Mouse (Mus musculus) heart, embryonic 14.5 days (tissue): Measurements from ENCODE around the gene Parva. TPM values are rescaled to one million over a fixed set of nuclear protein-coding genes. Genes with fewer than 3 reads are reported as not detected.

Source experiments
- ATAC-seq: fragments of 200-750 bp; cut with Nextera tagmentation; 2 replicates; pipeline ENCODE4 v1.8.0; 2017; ENCODE audit warnings: low read depth, moderate TSS enrichment; ENCODE audit not compliant: insufficient number of reproducible peaks, insufficient read depth, low FRiP score
- H3K27ac ChIP-seq, 2 experiments: fragments of 200-500 bp in 1 of 2; fragments of 300-500 bp in 1 of 2; sonication (generic) in 1 of 2; replicated peaks in 1 of 2; 2 replicates each; pipeline ENCODE4 v1.5.1; 2012 to 2014; ENCODE audit warnings: low read depth in 2 of 2, low read length in 2 of 2, control low read depth in 1 of 2, mild to moderate bottlenecking in 1 of 2, mixed read lengths in 1 of 2; ENCODE audit not compliant: control insufficient read depth in 1 of 2, insufficient read depth in 1 of 2
- H3K27me3 ChIP-seq: fragments of 300-500 bp; sonication (generic); 2 replicates; pipeline ENCODE4 v1.6.1; 2014; ENCODE audit warnings: mild to moderate bottlenecking, low read length, control low read depth; ENCODE audit not compliant: control insufficient read depth, insufficient read depth
- H3K36me3 ChIP-seq: fragments of 300-500 bp; sonication (generic); 2 replicates; pipeline ENCODE4 v1.6.1; 2014; ENCODE audit warnings: mild to moderate bottlenecking, control low read depth, low read length, mixed read lengths; ENCODE audit not compliant: control insufficient read depth, insufficient read depth
- H3K4me1 ChIP-seq, 2 experiments: fragments of 200-500 bp in 1 of 2; fragments of 300-500 bp in 1 of 2; sonication (generic) in 1 of 2; 2 replicates each; pipeline ENCODE4 v1.6.1; 2012 to 2014; ENCODE audit warnings: low read length in 2 of 2, control low read depth in 1 of 2, mixed read lengths in 1 of 2; ENCODE audit not compliant: control insufficient read depth in 2 of 2, insufficient read depth in 2 of 2
- H3K4me2 ChIP-seq: fragments of 300-500 bp; sonication (generic); 2 replicates; pipeline ENCODE4 v1.6.1; 2014; ENCODE audit warnings: mild to moderate bottlenecking, low read length
- H3K4me3 ChIP-seq, 2 experiments: fragments of 200-500 bp in 1 of 2; fragments of 300-500 bp in 1 of 2; sonication (generic) in 1 of 2; 2 replicates each; pipeline ENCODE4 v1.5.1; 2012 to 2014; ENCODE audit warnings: low read length in 2 of 2, mild to moderate bottlenecking in 2 of 2, control low read depth in 1 of 2, low read depth in 1 of 2, moderate library complexity in 1 of 2; ENCODE audit not compliant: control insufficient read depth in 1 of 2, insufficient read depth in 1 of 2
- H3K9ac ChIP-seq: fragments of 300-500 bp; sonication (generic); 2 replicates; pipeline ENCODE4 v1.6.1; 2014; ENCODE audit warnings: mild to moderate bottlenecking, low read length
- H3K9me3 ChIP-seq: fragments of 300-500 bp; sonication (generic); 2 replicates; pipeline ENCODE4 v1.6.1; 2016; ENCODE audit warnings: low read length, control low read depth; ENCODE audit not compliant: control insufficient read depth
- WGBS: fragments of 180-500 bp; shearing (Covaris S2); extraction: QIAGEN DNeasy Blood & Tissue Kit; methylation state at CpG from one replicate; pipeline ENCODE4 v1.1.7; 2014; 5-methylcytosine and 5-hydroxymethylcytosine counted together
- polyA plus RNA-seq: library from polyadenylated mRNA; unstranded; fragments of >200 nt; fragmentation: Nextera tagmentation; extraction: Ambion mirVana; gene quantifications from 2 replicates; pipeline ENCODE4 v1.2.1, GENCODE M21; 2014

Parva gene
- polyA plus RNA-seq = 78.5 and 79.1 TPM in 2 replicates

- Histone ChIP-seq H3K4me1 (peaks cover 12 to 19% of the 10 kb centered on the region in 2 experiments), H3K4me3 (peak within 1 kb of the TSS; percentile 78 to 89), H3K36me3 (no peaks in the 10 kb centered on the region), H3K4me2 (peak within 1 kb of the TSS; percentile 84), H3K27me3 (no peaks in the 10 kb centered on the region), H3K9ac (peak within 1 kb of the TSS; percentile 95), H3K27ac (peak within 1 kb of the TSS; percentile 98 to 99), H3K9me3 (no peaks in the 10 kb centered on the region)
- peak; percentile 84 for ATAC-seq
- under 1% methylated on average over 46 of the region's 49 CpGs for WGBS
Measured at GRCm38 (mm10) chr7:112427357-112428157, at the start of gene Parva. TSS of gene Parva (plus strand) at chr7:112427505.

- Histone ChIP-seq H3K36me3 (peaks cover 15% of the 10 kb centered on the region; the same call in 1 of the 2 replicates), H3K4me1 (peaks cover 17 to 25% of the 10 kb centered on the region in 2 experiments), H3K27ac (peak overlapping the region in 1 of 2 experiments; percentile 43; a peak in 2 of 4 replicates), H3K9ac (no peak overlapping the region), H3K9me3 (no peaks in the 10 kb centered on the region), H3K4me3 (no peak overlapping the region), H3K27me3 (no peaks in the 10 kb centered on the region), H3K4me2 (no peak overlapping the region)
- 76% methylated on average over 5 of the region's 5 CpGs for WGBS
- no peak for ATAC-seq
Measured at GRCm38 (mm10) chr7:112378056-112378455, 49.2 kb upstream of the Parva start.

GRCm38 (mm10) chr7:112378476-112378875 lies 48.8 kb upstream of the Parva start:
- no peak for ATAC-seq
- WGBS = 62% methylated on average over 5 of the region's 5 CpGs

DNA sequence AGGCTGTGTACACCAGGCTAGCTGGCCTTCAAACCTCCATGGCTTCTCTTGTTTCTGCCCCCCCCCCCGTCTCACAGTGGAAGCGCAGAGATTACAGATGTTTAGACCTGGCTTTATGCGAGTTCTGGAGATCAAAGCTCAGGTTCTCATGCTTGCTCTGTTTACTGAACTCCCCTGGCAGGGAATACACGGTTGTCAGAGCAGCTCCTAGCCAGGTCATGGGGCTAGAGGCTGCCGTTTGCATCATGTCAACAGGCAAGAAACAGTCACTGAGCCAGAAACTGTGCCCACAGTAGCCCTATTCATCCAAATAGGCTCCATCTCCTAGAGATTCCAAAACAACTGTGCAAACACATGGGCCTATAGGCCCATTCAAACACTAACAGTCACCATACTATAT lies 40.8 kb upstream of the Parva start:
- Histone ChIP-seq H3K27ac (no peak overlapping the region), H3K27me3 (no peaks in the 10 kb centered on the region), H3K9me3 (no peaks in the 10 kb centered on the region), H3K4me2 (no peak overlapping the region), H3K4me1 (peaks cover 8 to 18% of the 10 kb centered on the region in 2 experiments; a peak in 3 of 4 replicates), H3K36me3 (0 out of 2 replicates have a peak, but pooled peaks cover 8% of the 10 kb centered on the region), H3K9ac (no peak overlapping the region), H3K4me3 (no peak overlapping the region)
- no peak for ATAC-seq
- WGBS = 73% methylated on average over 5 of the region's 5 CpGs

More at GRCm38 (mm10) chr7:112378476-112378875, 48.8 kb upstream of the Parva start:
- no peaks in the 10 kb centered on the region for H3K9me3 ChIP-seq
- peak overlapping the region in 1 of 2 experiments; percentile 43; a peak in 2 of 4 replicates for H3K27ac ChIP-seq
- H3K27me3 ChIP-seq = no peaks in the 10 kb centered on the region
- no peak overlapping the region for H3K9ac ChIP-seq
- peaks cover 15% of the 10 kb centered on the region; the same call in 1 of the 2 replicates for H3K36me3 ChIP-seq
- H3K4me2 ChIP-seq = no peak overlapping the region
- H3K4me1 ChIP-seq = peaks cover 17 to 25% of the 10 kb centered on the region in 2 experiments
- no peak overlapping the region for H3K4me3 ChIP-seq

- H3K4me1 ChIP-seq = peaks cover 8 to 18% of the 10 kb centered on the region in 2 experiments; a peak in 3 of 4 replicates
- no peaks in the 10 kb centered on the region for H3K9me3 ChIP-seq
- no peaks in the 10 kb centered on the region for H3K27me3 ChIP-seq
- no peak overlapping the region for H3K4me2 ChIP-seq
- H3K36me3 ChIP-seq = no peaks in the 10 kb centered on the region
- peak overlapping the region in 1 of 2 experiments; percentile 36; a peak in 1 of 4 replicates for H3K27ac ChIP-seq
- H3K4me3 ChIP-seq = no peak overlapping the region
- WGBS = 74% methylated on average over 5 of the region's 5 CpGs
- H3K9ac ChIP-seq = no peak overlapping the region
- no peak for ATAC-seq
Measured at GRCm38 (mm10) chr7:112387876-112388275, 39.4 kb upstream of the Parva start.

- Histone ChIP-seq H3K4me2 (no peak overlapping the region), H3K9ac (no peak overlapping the region), H3K4me1 (peaks cover 8 to 18% of the 10 kb centered on the region in 2 experiments; a peak in 3 of 4 replicates), H3K4me3 (no peak overlapping the region), H3K27ac (peak overlapping the region in 1 of 2 experiments; percentile 36; a peak in 1 of 4 replicates), H3K27me3 (no peaks in the 10 kb centered on the region), H3K36me3 (no peaks in the 10 kb centered on the region), H3K9me3 (no peaks in the 10 kb centered on the region)
- no peak for ATAC-seq
- 68% methylated on average over 5 of the region's 5 CpGs for whole genome bisulfite sequencing
Measured at GRCm38 (mm10) chr7:112388363-112388875, 38.9 kb upstream of the Parva start.

GRCm38 (mm10) chr7:112389611-112390251 lies 37.6 kb upstream of the Parva start:
- H3K4me1 ChIP-seq = peaks cover 8 to 18% of the 10 kb centered on the region in 2 experiments; a peak in 3 of 4 replicates
- H3K27ac ChIP-seq = peak overlapping the region in 1 of 2 experiments; percentile 46; a peak in 1 of 4 replicates
- no peaks in the 10 kb centered on the region for H3K27me3 ChIP-seq
- no peaks in the 10 kb centered on the region for H3K9me3 ChIP-seq
- no peak overlapping the region for H3K4me2 ChIP-seq
- no peak overlapping the region for H3K4me3 ChIP-seq
- no peaks in the 10 kb centered on the region for H3K36me3 ChIP-seq
- ATAC-seq = no peak
- H3K9ac ChIP-seq = no peak overlapping the region
- WGBS = 59% methylated on average over 6 of the region's 6 CpGs
